Mouse (Mus musculus) embryonic facial prominence, embryonic 12.5 days (tissue): ENCODE measurements around the gene Vmn1r1. TPM values are rescaled to one million over a fixed set of nuclear protein-coding genes. Genes with fewer than 3 reads are reported as not detected.

ENCODE experiments used
- ATAC-seq: fragments of 200-750 bp; cut with Nextera tagmentation; 2 replicates; pipeline ENCODE4 v1.8.0; 2017; ENCODE audit not compliant: insufficient number of reproducible peaks, insufficient read depth, low FRiP score, low TSS enrichment
- H3K27ac ChIP-seq: fragments of 300-500 bp; sonication (generic); 2 replicates; pipeline ENCODE4 v1.5.1; 2016; ENCODE audit warnings: mild to moderate bottlenecking
- H3K27me3 ChIP-seq: fragments of 300-500 bp; sonication (generic); 2 replicates; pipeline ENCODE4 v1.6.1; 2016; ENCODE audit warnings: mild to moderate bottlenecking, moderate library complexity
- H3K36me3 ChIP-seq: fragments of 300-500 bp; sonication (generic); 2 replicates; pipeline ENCODE4 v1.6.1; 2016; ENCODE audit warnings: mild to moderate bottlenecking
- H3K4me1 ChIP-seq: fragments of 300-500 bp; sonication (generic); 2 replicates; pipeline ENCODE4 v1.6.1; 2016
- H3K4me2 ChIP-seq: fragments of 300-500 bp; sonication (generic); replicated peaks from 2 replicates; pipeline ENCODE4 v1.6.1; 2016; ENCODE audit warnings: mild to moderate bottlenecking, moderate library complexity
- H3K4me3 ChIP-seq: fragments of 300-500 bp; sonication (generic); 2 replicates; pipeline ENCODE4 v1.5.1; 2016; ENCODE audit warnings: mild to moderate bottlenecking
- H3K9ac ChIP-seq: fragments of 300-500 bp; sonication (generic); 2 replicates; pipeline ENCODE4 v1.6.1; 2016; ENCODE audit warnings: mild to moderate bottlenecking, moderate library complexity
- H3K9me3 ChIP-seq: fragments of 300-500 bp; sonication (generic); 2 replicates; pipeline ENCODE4 v1.6.1; 2016; ENCODE audit warnings: mild to moderate bottlenecking, moderate library complexity
- WGBS: fragments of 180-500 bp; shearing (Covaris S2); methylation state at CpG from one replicate; pipeline ENCODE4 v1.1.7; 2016; 5-methylcytosine and 5-hydroxymethylcytosine counted together
- polyA plus RNA-seq: library from polyadenylated mRNA; unstranded; fragments of >200 nt; fragmentation: Nextera tagmentation; extraction: Ambion mirVana; gene quantifications from 2 replicates; pipeline ENCODE4 v1.2.1, GENCODE M21; 2016

Gene Vmn1r1
- polyA plus RNA-seq, 1 experiment from 2014 or later, result not detected

DNA sequence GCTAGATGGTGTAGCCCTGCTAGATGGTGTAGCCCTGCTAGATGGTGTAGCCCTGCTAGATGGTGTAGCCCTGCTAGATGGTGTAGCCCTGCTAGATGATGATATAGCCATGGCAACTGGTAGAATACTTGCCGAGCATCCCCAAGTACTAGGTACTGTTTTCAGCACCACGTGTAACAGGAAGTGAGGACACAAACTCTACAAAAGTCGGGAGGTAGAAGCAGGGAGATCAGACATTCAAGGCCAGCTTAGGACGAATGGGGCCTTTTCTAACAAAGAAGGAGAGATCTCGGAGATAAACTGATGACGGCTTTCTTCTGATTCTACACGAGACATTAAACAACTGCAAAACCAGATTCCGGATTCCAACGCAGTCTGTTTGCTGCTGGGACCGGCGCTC, 54.1 kb downstream of the Vmn1r1 start:
- 71% methylated on average over 11 of the region's 11 CpGs for WGBS
- Histone ChIP-seq H3K9me3 (no peaks in the 10 kb centered on the region), H3K4me1 (peaks cover 51% of the 10 kb centered on the region), H3K4me2 (no peak overlapping the region; the same call in 1 of the 2 replicates), H3K27ac (0 out of 2 replicates have a peak overlapping the region, but pooled peaks have one; percentile 36), H3K27me3 (no peaks in the 10 kb centered on the region; the same call in 1 of the 2 replicates), H3K9ac (no peak overlapping the region), H3K36me3 (no peaks in the 10 kb centered on the region), H3K4me3 (no peak overlapping the region)
- ATAC-seq, result no peak

DNA sequence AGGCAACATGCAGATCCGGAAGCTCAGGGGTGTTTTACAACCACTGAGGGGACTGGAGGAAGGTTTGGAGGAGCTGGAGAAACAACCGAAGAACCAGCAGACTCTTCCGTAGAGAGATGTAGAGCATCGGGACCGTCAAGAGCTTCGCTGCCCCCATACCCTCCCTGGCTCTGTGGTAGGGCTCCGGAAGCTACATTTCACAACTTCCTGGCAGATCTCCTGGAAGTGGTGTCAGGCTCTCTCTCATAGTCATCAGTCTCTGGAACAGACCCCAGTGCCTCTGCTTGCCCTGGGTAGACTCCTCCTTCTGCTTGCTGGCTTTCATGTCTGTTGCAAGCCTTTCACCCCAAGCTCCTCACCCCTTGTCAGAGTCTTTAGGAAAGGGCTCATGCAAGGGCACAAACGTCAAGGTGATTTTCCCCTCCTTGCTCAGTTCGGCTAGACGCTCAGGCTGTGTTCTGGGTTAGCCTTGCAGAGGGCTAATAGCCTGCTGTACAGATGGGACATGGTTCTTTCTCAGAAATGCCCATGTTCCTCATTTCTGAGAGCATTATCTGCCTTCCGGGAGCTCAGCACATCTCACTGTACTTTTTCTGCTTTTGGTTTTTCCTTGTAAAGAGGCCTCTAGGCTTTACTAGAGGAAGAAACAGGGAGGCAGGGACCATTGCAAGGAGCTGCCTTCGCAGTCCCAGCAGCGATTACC, 55.7 kb downstream of the Vmn1r1 start:
- no peak for ATAC-seq
- Histone ChIP-seq H3K27ac (no peak overlapping the region), H3K4me1 (peaks cover 42% of the 10 kb centered on the region), H3K9ac (no peak overlapping the region), H3K4me3 (no peak overlapping the region), H3K36me3 (no peaks in the 10 kb centered on the region), H3K4me2 (no peak overlapping the region), H3K27me3 (no peaks in the 10 kb centered on the region; the same call in 1 of the 2 replicates), H3K9me3 (no peaks in the 10 kb centered on the region)
- WGBS, result 82% methylated on average over 13 of the region's 13 CpGs

DNA sequence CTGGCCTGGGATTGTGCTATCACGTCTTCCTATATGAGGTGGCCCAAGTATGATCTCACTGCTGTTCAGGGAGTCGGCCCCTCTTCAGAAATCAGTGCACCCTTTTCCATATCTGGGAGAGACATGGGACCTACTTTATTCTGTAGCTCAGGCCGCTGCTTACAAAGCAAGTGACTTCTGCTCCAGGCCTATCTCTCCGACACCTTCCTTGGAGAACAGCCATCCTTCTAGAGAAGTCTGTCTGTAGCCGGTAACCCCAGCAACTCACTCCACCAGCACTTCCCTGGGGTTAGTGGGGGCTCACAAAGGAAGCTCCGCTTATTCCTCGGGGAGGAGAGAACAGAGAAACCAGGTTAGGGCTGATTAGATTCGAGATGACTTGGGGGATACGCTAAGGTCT, 57.0 kb downstream of the Vmn1r1 start:
- Histone ChIP-seq H3K4me1 (peaks cover 44% of the 10 kb centered on the region), H3K4me3 (no peak overlapping the region), H3K27me3 (no peaks in the 10 kb centered on the region), H3K27ac (no peak overlapping the region), H3K9me3 (no peaks in the 10 kb centered on the region), H3K4me2 (no peak overlapping the region), H3K9ac (no peak overlapping the region), H3K36me3 (no peaks in the 10 kb centered on the region)
- no peak for ATAC-seq
- 79% methylated on average over 9 of the region's 9 CpGs for WGBS

GRCm38 (mm10) chr1:182105023-182105422, 59.3 kb downstream of the Vmn1r1 start:
- H3K4me2 ChIP-seq, result no peak overlapping the region
- 34% methylated on average over 3 of the region's 3 CpGs for WGBS
- H3K36me3 ChIP-seq, result no peaks in the 10 kb centered on the region
- peaks cover 33% of the 10 kb centered on the region for H3K4me1 ChIP-seq
- H3K4me3 ChIP-seq, result no peak overlapping the region
- no peaks in the 10 kb centered on the region for H3K9me3 ChIP-seq
- no peak overlapping the region for H3K27ac ChIP-seq
- H3K27me3 ChIP-seq, result no peaks in the 10 kb centered on the region
- no peak overlapping the region for H3K9ac ChIP-seq
- no peak for ATAC-seq

Other genes starting within 250 kb of the Vmn1r1 start
- 36.5 and 36.8 TPM in 2 replicates for gene Enah, start 144.5 kb downstream of the Vmn1r1 start, polyA plus RNA-seq
- 166 and 167 TPM in 2 replicates for gene Srp9, start 39.7 kb downstream of the Vmn1r1 start, polyA plus RNA-seq
- 83.9 and 87.7 TPM in 2 replicates for gene Degs1, start 118.3 kb upstream of the Vmn1r1 start, polyA plus RNA-seq
- gene Fbxo28, start 177.1 kb upstream of the Vmn1r1 start, polyA plus RNA-seq, result 26.1 and 26.6 TPM in 2 replicates
- 29.9 and 32.9 TPM in 2 replicates for gene Trp53bp2, start 244.7 kb upstream of the Vmn1r1 start, polyA plus RNA-seq